ENCODE assay signal across 8 mouse cellular contexts in the genomic region with DNA sequence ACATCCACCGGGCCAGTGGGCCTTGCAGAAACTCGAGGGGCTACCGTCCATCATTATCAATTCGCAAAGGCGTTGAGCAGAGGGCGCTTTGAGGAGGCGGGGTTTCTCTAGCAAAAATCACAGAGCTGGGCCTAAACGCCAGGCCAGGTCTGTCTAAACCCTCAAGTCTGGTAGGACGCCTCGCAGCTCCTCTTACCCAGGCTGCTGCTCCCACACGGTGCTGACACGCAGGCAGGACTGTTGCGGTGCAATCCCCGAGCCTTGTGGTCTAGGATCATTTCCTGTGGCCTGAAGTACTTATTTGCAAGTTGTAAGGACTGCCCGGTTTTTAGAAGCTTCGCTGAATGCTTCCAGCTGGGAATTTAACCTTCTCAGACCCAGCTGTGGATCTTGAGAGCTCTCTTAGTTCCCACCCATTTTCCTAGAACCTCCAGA. TPM values are rescaled to one million over a fixed set of nuclear protein-coding genes. Genes with fewer than 3 reads are reported as not detected.
A peak's percentile ranks its signal among the peaks of the same experiment; 100 is the strongest.
DNase-seq lines count a peak whose midpoint lies in the region; ATAC-seq lines count a peak whose summit lies in the region.

No protein-coding gene starts in this region.

- H3K9ac ChIP-seq in lung, embryonic 15.5 days: no peak overlapping the region
- H3K9ac ChIP-seq in forebrain, embryonic 12.5 days: no peak overlapping the region
- no peak overlapping the region for H3K9ac ChIP-seq in limb, embryonic 15.5 days

- H3K9me3 ChIP-seq in lung, embryonic 15.5 days: no peaks in the 10 kb centered on the region
- H3K9me3 ChIP-seq in forebrain, embryonic 12.5 days: no peaks in the 10 kb centered on the region
- H3K9me3 ChIP-seq in limb, embryonic 15.5 days: no peaks in the 10 kb centered on the region

- no peaks in the 10 kb centered on the region; the same call in 1 of the 2 replicates for H3K27me3 ChIP-seq in lung, embryonic 15.5 days
- H3K27me3 ChIP-seq in forebrain, embryonic 12.5 days: peaks cover 63% of the 10 kb centered on the region
- peaks cover 32% of the 10 kb centered on the region for H3K27me3 ChIP-seq in limb, embryonic 15.5 days

- peak overlapping the region; percentile 29 for H3K4me2 ChIP-seq in lung, embryonic 15.5 days
- H3K4me2 ChIP-seq in forebrain, embryonic 12.5 days: no peak overlapping the region
- no peak overlapping the region for H3K4me2 ChIP-seq in limb, embryonic 15.5 days

- no peak overlapping the region for H3K4me3 ChIP-seq in lung, embryonic 15.5 days
- no peak overlapping the region for H3K4me3 ChIP-seq in forebrain, embryonic 12.5 days (replicated peaks)
- no peak overlapping the region for H3K4me3 ChIP-seq in limb, embryonic 15.5 days

- 34% methylated on average over 16 of the region's 16 CpGs for WGBS in lung, embryonic 15.5 days
- WGBS in forebrain, embryonic 12.5 days: 26% methylated on average over 16 of the region's 16 CpGs
- WGBS in limb, embryonic 15.5 days: 32% methylated on average over 16 of the region's 16 CpGs

- no peaks in the 10 kb centered on the region for H3K36me3 ChIP-seq in lung, embryonic 15.5 days
- H3K36me3 ChIP-seq in forebrain, embryonic 12.5 days (replicated peaks): no peaks in the 10 kb centered on the region
- no peaks in the 10 kb centered on the region for H3K36me3 ChIP-seq in limb, embryonic 15.5 days

- peaks cover 8% of the 10 kb centered on the region; the same call in 1 of the 2 replicates for H3K4me1 ChIP-seq in lung, embryonic 15.5 days
- H3K4me1 ChIP-seq in forebrain, embryonic 12.5 days: peaks cover 19% of the 10 kb centered on the region
- H3K4me1 ChIP-seq in limb, embryonic 15.5 days: peaks cover 17% of the 10 kb centered on the region; the same call in 1 of the 2 replicates

- ATAC-seq in lung, embryonic 15.5 days (ENCODE audit: borderline replicate concordance, extremely low read depth, low FRiP score, low TSS enrichment): 0 out of 2 replicates have a peak, but pooled peaks have one; percentile 52
- ATAC-seq in forebrain, embryonic 12.5 days (ENCODE audit: low FRiP score): peak; percentile 21; the same call in 1 of the 2 replicates
- no peak for ATAC-seq in limb, embryonic 15.5 days (ENCODE audit: insufficient number of reproducible peaks, low FRiP score, low TSS enrichment, low read depth)

- DNase-seq in embryo, embryonic 10 days (ENCODE audit: low spot score): peak; percentile 24
- DNase-seq in embryo, embryonic 10.5 days (ENCODE audit: low spot score): no peak
- no peak for DNase-seq in lung, adult 18-20 months
- no peak for DNase-seq in thymus, adult 18-20 months
- DNase-seq in urinary bladder, postnatal 25 days (ENCODE audit: low spot score): no peak

- peak overlapping the region; percentile 56 for H3K27ac ChIP-seq in lung, embryonic 15.5 days
- H3K27ac ChIP-seq in forebrain, embryonic 12.5 days: peak overlapping the region; percentile 78; the same call in 1 of the 2 replicates
- H3K27ac ChIP-seq in limb, embryonic 15.5 days: peak overlapping the region; percentile 61

RNA-seq across cellular contexts. Expression of gene Pja1, which starts 27.5 kb away (rescaled TPM):
- 155 and 161 TPM in 2 replicates for polyA plus RNA-seq in lung, embryonic 15.5 days (2015; fragmentation: Nextera tagmentation; extraction: Ambion mirVana)
- 272 and 301 TPM in 2 replicates for polyA plus RNA-seq in forebrain, embryonic 12.5 days (2016; fragmentation: Nextera tagmentation; extraction: Ambion mirVana)
- 153 and 167 TPM in 2 replicates for polyA plus RNA-seq in limb, embryonic 15.5 days (2015; fragmentation: Nextera tagmentation; extraction: Ambion mirVana)
